In genomic region chr5:142932084-142932685, GRCm38 (mm10) we compare ENCODE assay signal across 8 mouse cellular contexts. TPM values are rescaled to one million over a fixed set of nuclear protein-coding genes. Genes with fewer than 3 reads are reported as not detected.
A peak's percentile ranks its signal among the peaks of the same experiment; 100 is the strongest.
DNase-seq lines count a peak whose midpoint lies in the region; ATAC-seq and TF ChIP-seq lines count a peak whose summit lies in the region.

No protein-coding gene starts in this region.

- peak; percentile 39 for TF ChIP-seq CTCF in E14TG2a.4 (conservative IDR thresholded peaks at IDR 0.05; ENCODE audit: low read length)
- peak; percentile 94 for TF ChIP-seq CTCF in bone marrow, adult 2 months (IDR thresholded peaks at IDR 0.05; ENCODE audit: control insufficient read depth, insufficient read depth, low read length)

- no peaks in the 10 kb centered on the region for H3K36me3 ChIP-seq in E14TG2a.4 (ENCODE audit: insufficient read depth, low read length)
- H3K36me3 ChIP-seq in embryonic facial prominence, embryonic 14.5 days (ENCODE audit: control insufficient read depth, insufficient read depth, low read length): no peaks in the 10 kb centered on the region
- H3K36me3 ChIP-seq in kidney, embryonic 15.5 days: no peaks in the 10 kb centered on the region
- H3K36me3 ChIP-seq in liver, embryonic 11.5 days (ENCODE audit: control insufficient read depth, insufficient read depth, low read length): no peaks in the 10 kb centered on the region
- H3K36me3 ChIP-seq in neural tube, embryonic 11.5 days (ENCODE audit: control insufficient read depth, insufficient read depth, low read length): no peaks in the 10 kb centered on the region

- no peaks in the 10 kb centered on the region for H3K27me3 ChIP-seq in E14TG2a.4 (ENCODE audit: insufficient read depth, low read length)
- H3K27me3 ChIP-seq in embryonic facial prominence, embryonic 14.5 days (replicated peaks; ENCODE audit: control insufficient read depth, insufficient read depth, low read length): no peaks in the 10 kb centered on the region
- no peaks in the 10 kb centered on the region for H3K27me3 ChIP-seq in kidney, embryonic 15.5 days
- no peaks in the 10 kb centered on the region for H3K27me3 ChIP-seq in liver, embryonic 11.5 days (replicated peaks; ENCODE audit: control insufficient read depth, insufficient read depth, low read length)
- 0 out of 2 replicates have a peak, but pooled peaks cover 3% of the 10 kb centered on the region for H3K27me3 ChIP-seq in neural tube, embryonic 11.5 days (ENCODE audit: control insufficient read depth, insufficient read depth, low read length)

- peak overlapping the region; percentile 74 for H3K27ac ChIP-seq in bone marrow, adult 2 months (ENCODE audit: control insufficient read depth, insufficient read depth, low read depth, low read length, poor library complexity)
- no peak overlapping the region for H3K27ac ChIP-seq in embryonic facial prominence, embryonic 14.5 days (replicated peaks; ENCODE audit: low read depth, low read length)
- peak overlapping the region; percentile 20; the same call in 1 of the 2 replicates for H3K27ac ChIP-seq in kidney, embryonic 15.5 days
- peak overlapping the region; percentile 74 for H3K27ac ChIP-seq in liver, embryonic 11.5 days (ENCODE audit: low read depth, low read length)
- no peak overlapping the region for H3K27ac ChIP-seq in neural tube, embryonic 11.5 days (ENCODE audit: low read depth, low read length)

- H3K9me3 ChIP-seq in E14TG2a.4 (ENCODE audit: low read length): no peaks in the 10 kb centered on the region
- no peaks in the 10 kb centered on the region for H3K9me3 ChIP-seq in embryonic facial prominence, embryonic 14.5 days (ENCODE audit: control insufficient read depth, low read length)
- no peaks in the 10 kb centered on the region for H3K9me3 ChIP-seq in kidney, embryonic 15.5 days (replicated peaks)
- no peaks in the 10 kb centered on the region for H3K9me3 ChIP-seq in liver, embryonic 11.5 days (ENCODE audit: control insufficient read depth, low read length)
- no peaks in the 10 kb centered on the region for H3K9me3 ChIP-seq in neural tube, embryonic 11.5 days (ENCODE audit: control insufficient read depth, low read length)

- WGBS in bone marrow, adult 2 months: 2% methylated on average over 9 of the region's 9 CpGs
- WGBS in embryonic facial prominence, embryonic 14.5 days: 26% methylated on average over 9 of the region's 9 CpGs
- WGBS in kidney, embryonic 15.5 days: 21% methylated on average over 9 of the region's 9 CpGs
- 15% methylated on average over 9 of the region's 9 CpGs for WGBS in liver, embryonic 11.5 days
- WGBS in neural tube, embryonic 11.5 days: 30% methylated on average over 9 of the region's 9 CpGs

- TF ChIP-seq POLR2A in bone marrow, adult 2 months (IDR thresholded peaks at IDR 0.05; ENCODE audit: borderline replicate concordance, control insufficient read depth, low read depth, low read length): no peak

- DNase-seq in embryonic facial prominence, embryonic 14.5 days (ENCODE audit: low spot score): peak; percentile 80
- peak; percentile 85 to 91 for DNase-seq in heart, adult 9 months (ENCODE audit: low spot score in 2 of 2)
- DNase-seq in liver, embryonic 11.5 days (ENCODE audit: low spot score): peak; percentile 72
- peak; percentile 62 for DNase-seq in neural tube, embryonic 11.5 days (ENCODE audit: low spot score)
- DNase-seq in thymus, postnatal 10 days (ENCODE audit: low spot score in 2 of 2): peak; percentile 60 to 78

- H3K4me3 ChIP-seq in E14TG2a.4 (replicated peaks; ENCODE audit: low read length): no peak overlapping the region
- peak overlapping the region; percentile 58 for H3K4me3 ChIP-seq in bone marrow, adult 2 months (replicated peaks; ENCODE audit: control insufficient read depth, low read depth, low read length)
- no peak overlapping the region for H3K4me3 ChIP-seq in embryonic facial prominence, embryonic 14.5 days (ENCODE audit: low read depth, low read length)
- no peak overlapping the region for H3K4me3 ChIP-seq in kidney, embryonic 15.5 days (replicated peaks)
- H3K4me3 ChIP-seq in liver, embryonic 11.5 days (ENCODE audit: low read depth, low read length): peak overlapping the region; percentile 25
- H3K4me3 ChIP-seq in neural tube, embryonic 11.5 days (ENCODE audit: low read depth, low read length): no peak overlapping the region

- H3K4me1 ChIP-seq in E14TG2a.4 (replicated peaks; ENCODE audit: low read depth, low read length): peaks cover 63% of the 10 kb centered on the region
- H3K4me1 ChIP-seq in bone marrow, adult 2 months (ENCODE audit: control insufficient read depth, insufficient read depth, low read length): peaks cover 7% of the 10 kb centered on the region
- H3K4me1 ChIP-seq in embryonic facial prominence, embryonic 14.5 days (ENCODE audit: control insufficient read depth, insufficient read depth, low read length): peaks cover 10% of the 10 kb centered on the region
- H3K4me1 ChIP-seq in kidney, embryonic 15.5 days: peaks cover 32% of the 10 kb centered on the region
- H3K4me1 ChIP-seq in liver, embryonic 11.5 days (replicated peaks; ENCODE audit: control insufficient read depth, insufficient read depth, low read length): peaks cover 34% of the 10 kb centered on the region
- H3K4me1 ChIP-seq in neural tube, embryonic 11.5 days (ENCODE audit: control insufficient read depth, insufficient read depth, low read length): peaks cover 3% of the 10 kb centered on the region; the same call in 1 of the 2 replicates

- no peak overlapping the region for H3K4me2 ChIP-seq in embryonic facial prominence, embryonic 14.5 days (ENCODE audit: low read depth, low read length)
- H3K4me2 ChIP-seq in kidney, embryonic 15.5 days: no peak overlapping the region
- H3K4me2 ChIP-seq in liver, embryonic 11.5 days: peak overlapping the region; percentile 51
- no peak overlapping the region for H3K4me2 ChIP-seq in neural tube, embryonic 11.5 days (ENCODE audit: low read depth)

- H3K9ac ChIP-seq in embryonic facial prominence, embryonic 14.5 days (ENCODE audit: low read depth, low read length): no peak overlapping the region
- no peak overlapping the region for H3K9ac ChIP-seq in kidney, embryonic 15.5 days
- H3K9ac ChIP-seq in liver, embryonic 11.5 days (ENCODE audit: low read depth, low read length): peak overlapping the region; percentile 57
- no peak overlapping the region for H3K9ac ChIP-seq in neural tube, embryonic 11.5 days (ENCODE audit: low read length)

- ATAC-seq in embryonic facial prominence, embryonic 14.5 days (ENCODE audit: low read depth): peak; percentile 48
- peak; percentile 24; the same call in 1 of the 2 replicates for ATAC-seq in kidney, embryonic 15.5 days (replicated peaks; ENCODE audit: low FRiP score)
- peak; percentile 35 for ATAC-seq in liver, embryonic 11.5 days (replicated peaks; ENCODE audit: low FRiP score)
- no peak; the same call in 1 of the 2 replicates for ATAC-seq in neural tube, embryonic 11.5 days (ENCODE audit: insufficient read depth, low FRiP score, low TSS enrichment)

RNA-seq across cellular contexts. Expression of gene Actb, which starts 25.6 kb away (rescaled TPM):
- 3,846 and 7,097 TPM in 2 replicates for polyA plus RNA-seq in bone marrow, adult 2 months (2011; ENCODE audit: insufficient read depth, insufficient read length, low replicate concordance, missing spikeins)
- 12,527 and 12,883 TPM in 2 replicates for polyA plus RNA-seq in embryonic facial prominence, embryonic 14.5 days (2014; fragmentation: Nextera tagmentation; extraction: Ambion mirVana)
- polyA plus RNA-seq in kidney, embryonic 15.5 days (2015; fragmentation: Nextera tagmentation; extraction: Ambion mirVana): 14,718 and 15,443 TPM in 2 replicates
- 11,958 and 12,749 TPM in 2 replicates for polyA plus RNA-seq in liver, embryonic 11.5 days (2014; fragmentation: Nextera tagmentation; extraction: Ambion mirVana)
- polyA plus RNA-seq in neural tube, embryonic 11.5 days (2014; fragmentation: Nextera tagmentation; extraction: Ambion mirVana): 15,839 and 16,684 TPM in 2 replicates

RNA-seq across cellular contexts. Expression of gene Fscn1, which starts 28.0 kb away (rescaled TPM):
- polyA plus RNA-seq in bone marrow, adult 2 months (2011; ENCODE audit: insufficient read depth, insufficient read length, low replicate concordance, missing spikeins): 6.4 and 15.2 TPM in 2 replicates
- polyA plus RNA-seq in embryonic facial prominence, embryonic 14.5 days (2014; fragmentation: Nextera tagmentation; extraction: Ambion mirVana): 338 and 413 TPM in 2 replicates
- polyA plus RNA-seq in kidney, embryonic 15.5 days (2015; fragmentation: Nextera tagmentation; extraction: Ambion mirVana): 320 and 348 TPM in 2 replicates
- 142 and 148 TPM in 2 replicates for polyA plus RNA-seq in liver, embryonic 11.5 days (2014; fragmentation: Nextera tagmentation; extraction: Ambion mirVana)
- polyA plus RNA-seq in neural tube, embryonic 11.5 days (2014; fragmentation: Nextera tagmentation; extraction: Ambion mirVana): 664 and 698 TPM in 2 replicates

RNA-seq across cellular contexts. Expression of gene Fbxl18, which starts 37.0 kb away (rescaled TPM):
- 4.6 and 10.8 TPM in 2 replicates for polyA plus RNA-seq in bone marrow, adult 2 months (2011; ENCODE audit: insufficient read depth, insufficient read length, low replicate concordance, missing spikeins)
- polyA plus RNA-seq in embryonic facial prominence, embryonic 14.5 days (2014; fragmentation: Nextera tagmentation; extraction: Ambion mirVana): 9.2 and 9.4 TPM in 2 replicates
- 16.7 and 17.8 TPM in 2 replicates for polyA plus RNA-seq in kidney, embryonic 15.5 days (2015; fragmentation: Nextera tagmentation; extraction: Ambion mirVana)
- 6.7 TPM in 2 replicates for polyA plus RNA-seq in liver, embryonic 11.5 days (2014; fragmentation: Nextera tagmentation; extraction: Ambion mirVana)
- polyA plus RNA-seq in neural tube, embryonic 11.5 days (2014; fragmentation: Nextera tagmentation; extraction: Ambion mirVana): 12.2 and 13.7 TPM in 2 replicates

Comparison
In these comparisons a context has a peak if more than half of its experiments do, and no peak if none do; other contexts are left out.
1. H3K4me3 ChIP-seq: peak in bone marrow, adult 2 months (single experiment) and liver, embryonic 11.5 days (single experiment); none in E14TG2a.4 (single experiment), embryonic facial prominence, embryonic 14.5 days (single experiment), kidney, embryonic 15.5 days (single experiment) and neural tube, embryonic 11.5 days (single experiment).
2. H3K27ac ChIP-seq: peak in bone marrow, adult 2 months (single experiment), kidney, embryonic 15.5 days (single experiment) and liver, embryonic 11.5 days (single experiment); none in embryonic facial prominence, embryonic 14.5 days (single experiment) and neural tube, embryonic 11.5 days (single experiment).
3. Peak in every context shown above with its lines, with median percentiles within 50 percentile points of each other: DNase-seq.